Mouse (Mus musculus): Measurements from ENCODE around the gene Aif1.

GRCm38 (mm10) chr17:35128996-35129395 lies 46.9 kb downstream of the Aif1 start:
- TF ChIP-seq CTCF (IDR thresholded peaks at IDR 0.05; ENCODE audit: extremely low read depth, insufficient read depth, low read length) (no peak), POLR2A (IDR thresholded peaks at IDR 0.05; ENCODE audit: extremely low read depth, insufficient read depth, low read length) (no peak)
